Mouse (Mus musculus): ENCODE results near the gene Ppp1cc.
A peak's percentile ranks its signal among the peaks of the same experiment; 100 is the strongest.
"Not testable (repeated sequence)": the region's sequence is repeated elsewhere in the genome, so short reads cannot be mapped to it uniquely, and the experiment has no call there.

Ppp1cc gene

GRCm38 (mm10) chr5:122138856-122139255, 19.2 kb upstream of the Ppp1cc start:
- peak in 1 of 2 experiments; percentile 20 for DNase-seq

DNA sequence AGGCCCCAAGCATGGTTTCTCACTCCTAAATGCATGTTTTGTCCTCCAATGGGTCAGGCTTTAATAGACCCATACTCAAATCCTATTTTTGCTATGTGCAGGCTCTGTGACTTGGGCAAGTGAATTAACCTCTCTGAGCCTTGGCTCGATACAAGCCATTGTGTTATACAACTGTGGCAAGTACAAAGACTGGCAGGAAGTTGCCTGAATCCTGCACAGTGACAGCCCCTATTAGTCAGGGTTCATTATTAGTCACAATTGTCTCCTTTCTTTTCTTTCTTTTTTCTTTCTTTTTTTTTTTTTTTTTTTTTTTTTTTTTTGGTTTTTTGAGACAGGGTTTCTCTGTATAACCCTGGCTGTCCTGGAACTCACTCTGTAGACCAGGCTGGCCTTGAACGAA, 18.3 kb upstream of the Ppp1cc start:
- not testable (repeated sequence) for DNase-seq

DNA sequence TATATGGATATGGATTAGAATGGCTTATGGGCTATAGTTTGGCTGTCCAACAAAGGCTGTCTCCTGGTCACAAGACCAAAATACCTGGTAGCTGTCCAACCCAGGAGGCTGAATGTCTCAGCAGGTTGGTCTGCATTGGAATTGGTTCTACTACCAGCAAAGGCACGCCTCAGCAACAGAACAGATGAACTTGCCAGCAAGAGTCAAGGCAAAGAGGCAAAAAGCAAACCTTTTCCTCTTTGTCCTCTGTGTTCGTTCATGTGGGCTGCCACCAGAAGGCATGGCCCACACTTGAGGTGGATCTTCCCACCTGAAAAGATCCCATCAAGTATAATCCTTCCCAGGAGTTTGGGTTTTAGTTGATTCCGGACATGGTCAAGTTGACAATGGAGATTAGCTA, 17.4 kb upstream of the Ppp1cc start, which contains the start of gene Ccdc63:
Gene Ccdc63, minus strand, starts transcription at position 101 of the 400 bp plus-strand sequence.
- DNase-seq, result no peak

- peak; percentile 64 to 78 for DNase-seq
Measured at GRCm38 (mm10) chr5:122142230-122142992, 15.7 kb upstream of the Ppp1cc start.

- DNase-seq, result peak in 1 of 2 experiments; percentile 12
Measured at GRCm38 (mm10) chr5:122143543-122143942, 14.5 kb upstream of the Ppp1cc start.

DNA sequence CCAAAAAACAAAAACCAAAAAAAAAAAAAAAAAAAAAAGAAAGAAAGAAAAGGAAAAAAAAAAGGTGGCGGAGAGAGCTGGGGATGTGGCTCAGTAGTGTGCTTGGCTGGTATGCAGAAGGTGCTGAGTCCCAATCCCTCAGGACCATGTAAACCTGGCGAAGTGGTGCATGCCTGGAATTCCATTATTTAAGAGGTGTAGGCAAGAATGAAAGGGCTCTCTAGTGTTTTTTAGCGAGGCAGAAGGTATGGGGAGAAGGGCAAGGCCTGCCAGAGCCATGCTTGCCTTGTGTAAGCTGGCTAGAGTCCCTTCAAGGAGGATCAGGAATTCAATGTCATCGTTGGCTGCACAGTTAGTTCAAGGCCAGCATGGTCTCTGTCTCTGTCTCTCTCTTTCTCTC, 13.3 kb upstream of the Ppp1cc start:
- DNase-seq, result no peak

- DNase-seq, result peak in 1 of 2 experiments; percentile 16
Measured at GRCm38 (mm10) chr5:122145381-122146055, 12.6 kb upstream of the Ppp1cc start.

DNA sequence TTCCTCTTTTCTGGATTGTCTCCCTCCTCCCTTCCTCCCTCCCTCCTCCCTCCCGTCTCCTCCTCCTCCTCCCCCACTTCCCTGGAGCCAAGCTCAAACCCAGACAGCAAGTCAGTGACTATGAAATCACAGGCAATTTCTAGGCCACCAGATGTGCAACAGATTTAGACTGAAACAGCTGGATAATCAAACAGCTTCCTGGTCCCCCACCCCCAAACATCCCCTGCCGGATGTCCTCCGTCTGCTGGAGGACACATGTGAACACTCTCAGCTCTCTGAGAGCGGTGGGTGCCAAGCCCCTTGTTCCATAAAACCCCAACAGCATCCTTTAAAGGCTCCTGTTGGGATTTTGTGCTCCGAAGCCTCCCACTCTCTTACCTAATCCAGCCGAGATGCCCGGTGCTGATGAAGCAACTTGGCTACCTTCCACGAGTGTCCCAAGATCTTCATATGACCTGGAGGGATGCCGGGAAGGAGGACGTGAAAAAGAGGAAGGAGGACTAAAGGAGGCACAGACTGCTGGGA, 12.0 kb upstream of the Ppp1cc start:
- DNase-seq, result no peak

- DNase-seq, result no peak
Measured at GRCm38 (mm10) chr5:122146609-122147008, 11.5 kb upstream of the Ppp1cc start.

GRCm38 (mm10) chr5:122148107-122148506, 10.0 kb upstream of the Ppp1cc start:
- no peak for DNase-seq

DNA sequence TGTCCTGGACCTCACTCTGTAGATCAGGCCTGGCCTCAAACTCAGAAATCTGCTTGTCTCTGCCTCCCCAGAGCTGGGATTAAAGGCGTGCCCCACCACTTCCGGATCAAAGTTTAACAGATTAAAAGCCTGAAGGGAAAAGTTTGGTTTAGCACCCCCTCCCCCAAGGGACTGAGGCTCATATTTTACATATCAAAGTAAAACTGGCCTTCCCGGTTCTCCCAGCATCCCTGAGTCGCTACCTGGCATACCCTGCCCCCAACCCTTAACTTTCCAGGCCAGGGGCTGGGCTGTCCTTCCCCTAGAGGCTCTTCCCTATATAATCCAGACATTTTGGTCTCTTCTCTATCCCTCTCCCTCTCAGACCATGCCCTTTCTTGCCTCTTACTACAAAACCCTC, 8.8 kb upstream of the Ppp1cc start:
- no peak for DNase-seq

DNA sequence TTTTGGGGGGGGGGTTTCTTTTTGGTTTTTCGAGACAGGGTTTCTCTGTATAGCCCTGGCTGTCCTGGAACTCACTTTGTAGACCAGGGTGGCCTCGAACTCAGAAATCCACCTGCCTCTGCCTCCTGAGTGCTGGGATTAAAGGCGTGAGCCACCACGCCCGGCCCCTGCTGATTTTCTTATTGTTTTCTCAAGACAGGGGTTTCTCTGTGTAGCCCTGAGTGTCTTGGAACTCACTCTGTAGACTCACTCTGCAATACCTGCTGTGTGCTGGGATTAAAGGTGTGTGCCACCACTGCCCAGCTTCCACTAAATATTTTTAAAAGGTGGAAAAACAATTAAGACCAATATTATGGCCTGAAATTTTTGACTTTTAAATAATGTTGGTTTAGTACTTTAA, 5.6 kb upstream of the Ppp1cc start:
- DNase-seq, result not testable (repeated sequence)

DNA sequence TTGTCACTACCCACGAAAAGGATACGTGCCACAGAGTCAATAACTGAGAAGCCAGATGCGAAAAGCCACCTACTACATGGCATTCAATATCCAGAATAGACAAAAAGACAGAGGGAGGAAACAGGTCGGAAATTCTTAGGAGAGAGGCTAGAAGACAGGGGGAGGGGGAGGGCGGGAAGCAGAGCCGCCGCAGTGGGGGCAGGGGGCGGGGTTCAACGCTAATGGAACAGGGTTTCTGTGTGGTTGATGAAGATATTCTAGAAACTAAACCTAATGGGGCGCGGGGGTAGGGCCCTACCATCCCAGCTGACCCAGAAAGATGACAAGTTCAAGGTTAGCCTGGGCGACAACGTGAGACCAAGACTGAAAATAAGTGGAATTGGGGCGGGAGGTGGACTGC, 4.1 kb upstream of the Ppp1cc start:
- DNase-seq, result no peak

DNA sequence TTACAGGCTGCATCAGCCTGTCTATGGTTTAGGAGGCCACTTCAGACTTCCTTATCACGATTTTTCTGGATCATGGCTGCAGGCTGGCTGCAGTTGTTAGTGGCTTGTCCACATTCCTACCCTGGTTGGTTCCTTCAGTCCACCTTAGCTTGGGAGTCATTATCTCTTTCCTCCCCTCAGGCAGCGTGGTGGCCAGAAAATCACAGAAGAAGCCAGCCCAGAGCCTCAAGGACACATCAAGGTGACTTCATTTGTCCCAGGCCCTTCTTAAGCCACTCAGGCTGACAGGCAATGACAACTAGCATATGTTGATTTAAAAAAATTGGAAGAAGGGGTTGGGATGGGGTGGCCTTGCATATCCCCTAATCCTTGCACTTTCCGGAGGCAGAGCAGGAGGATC, 3.3 kb upstream of the Ppp1cc start:
- DNase-seq, result no peak

GRCm38 (mm10) chr5:122155613-122156012, 2.5 kb upstream of the Ppp1cc start:
- no peak for DNase-seq

- DNase-seq, result peak in 1 of 2 experiments; percentile 41
Measured at GRCm38 (mm10) chr5:122156486-122156885, 1.6 kb upstream of the Ppp1cc start.

DNA sequence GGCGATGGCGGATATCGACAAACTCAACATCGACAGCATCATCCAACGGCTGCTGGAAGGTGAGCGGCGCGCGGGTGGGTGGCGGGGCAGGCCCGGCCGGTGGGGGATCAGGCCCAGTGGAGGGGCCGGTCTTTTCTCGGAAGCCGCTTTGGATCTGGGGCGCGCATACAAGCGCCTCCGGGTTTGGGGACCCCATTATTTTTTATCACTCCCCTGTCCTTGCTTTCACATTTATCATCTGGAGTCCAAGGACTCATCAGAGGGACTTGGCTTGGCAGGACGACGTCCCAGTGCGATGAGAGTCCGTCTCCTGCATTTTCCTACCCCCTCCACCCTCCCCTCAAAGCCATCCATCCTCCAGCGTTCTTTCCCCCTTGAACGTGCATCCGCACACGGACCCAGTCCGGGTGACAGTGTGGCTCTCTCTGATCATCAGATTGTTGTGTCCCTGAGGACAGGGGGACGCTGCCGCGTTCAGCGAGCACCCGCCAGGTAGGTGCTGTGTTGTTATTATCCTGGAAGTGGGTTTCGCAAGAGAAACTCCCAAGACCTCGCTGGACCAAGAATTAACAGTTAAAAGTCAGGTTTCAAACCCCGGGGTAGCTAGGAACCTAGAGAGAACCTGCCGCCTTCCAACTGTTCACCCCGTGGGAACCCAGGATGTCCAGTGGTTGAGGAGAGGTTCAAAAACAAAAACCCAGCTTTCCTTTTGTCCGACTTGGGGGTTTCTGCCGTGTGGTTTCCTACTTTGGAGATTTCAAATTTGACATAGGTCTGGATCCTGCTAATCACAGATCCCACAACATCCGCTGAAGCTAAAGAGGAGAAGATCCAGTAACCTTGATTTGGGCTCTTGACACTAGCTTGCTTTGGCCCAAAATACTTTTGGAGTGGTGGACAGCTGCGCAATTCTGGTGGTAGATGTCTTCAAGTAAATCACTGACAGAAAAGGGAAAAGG, 758 bp downstream of the Ppp1cc start:
- peak; percentile 59 to 68 for DNase-seq

- no peak for DNase-seq
Measured at GRCm38 (mm10) chr5:122163194-122163593, 5.1 kb downstream of the Ppp1cc start.

DNA sequence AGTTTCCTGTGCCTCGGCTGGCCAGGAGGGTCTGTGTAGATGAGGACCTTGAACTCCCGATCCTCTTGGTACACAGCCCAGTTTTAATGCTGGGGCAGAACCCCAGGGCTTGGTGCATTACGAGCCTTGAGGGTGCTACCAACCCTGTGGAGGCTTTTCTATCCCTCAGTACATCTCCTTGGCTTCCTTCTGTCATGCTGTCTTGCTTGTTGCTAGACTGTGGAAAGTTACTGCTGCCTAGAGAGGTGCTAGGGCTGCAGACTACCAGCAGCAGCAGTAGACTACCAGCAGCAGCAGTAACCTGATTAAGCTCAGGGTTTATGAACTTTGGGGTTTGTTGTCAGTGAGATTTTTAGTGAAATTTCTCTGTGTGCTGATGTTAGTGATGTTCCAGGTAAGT, 5.9 kb downstream of the Ppp1cc start:
- peak in 1 of 2 experiments; percentile 10 for DNase-seq

GRCm38 (mm10) chr5:122165233-122165915, 7.3 kb downstream of the Ppp1cc start:
- DNase-seq, result peak; percentile 67 to 72

GRCm38 (mm10) chr5:122166636-122167161, 8.6 kb downstream of the Ppp1cc start:
- peak; percentile 57 to 74 for DNase-seq
